Mouse (Mus musculus) heart, postnatal 10 days (tissue): Measurements from ENCODE around the gene Dusp28. TPM values are rescaled to one million over a fixed set of nuclear protein-coding genes. Genes with fewer than 3 reads are reported as not detected.

ENCODE experiments used
- DNase-seq, 2 experiments: peaks; one replicate each; pipeline ENCODE4 v3.0.0; 2021
- intact Hi-C: fragments of 180-260 bp; cut with DNase I; formaldehyde crosslinking; loops from one replicate; pipeline ENCODE4 v1.15.1; 2025
- total RNA-seq, 2 experiments: library from RNA; stranded (reverse); gene quantifications; 2 replicates each; pipeline ENCODE4 v1.2.3; 2021

Gene Dusp28
- 10 to 100 TPM; 11.5 to 12.8 TPM for total RNA-seq

- intact Hi-C loops: loop anchor here (2.0 kb wide), 1 partner anchor 208 kb away; no protein-coding TSS in a partner anchor
- peak; percentile 92 for DNase-seq
Measured at GRCm38 (mm10) chr1:92906779-92907631, at the start of gene Dusp28. Gene Dusp28, plus strand, starts transcription at chr1:92906981.

GRCm38 (mm10) chr1:92861503-92861902 is 45.3 kb upstream of the Dusp28 start:
- intact Hi-C loops: no loop called here
- no peak for DNase-seq

- DNase-seq: no peak
- intact Hi-C loops: no loop called here
Measured at GRCm38 (mm10) chr1:92863268-92863667, 43.5 kb upstream of the Dusp28 start.

- intact Hi-C loops: no loop called here
- DNase-seq: no peak
Measured at GRCm38 (mm10) chr1:92866170-92866569, 40.6 kb upstream of the Dusp28 start.

GRCm38 (mm10) chr1:92869985-92870384 is 36.8 kb upstream of the Dusp28 start:
- DNase-seq: no peak
- intact Hi-C loops: no loop called here

GRCm38 (mm10) chr1:92872666-92873065 is 34.1 kb upstream of the Dusp28 start:
- no peak for DNase-seq

GRCm38 (mm10) chr1:92874011-92874410 is 32.8 kb upstream of the Dusp28 start:
- intact Hi-C loops: no loop called here
- no peak for DNase-seq

More at GRCm38 (mm10) chr1:92872666-92873065, 34.1 kb upstream of the Dusp28 start:
- intact Hi-C loops: no loop called here

GRCm38 (mm10) chr1:92875360-92876111 is 31.2 kb upstream of the Dusp28 start:
- DNase-seq: no peak
- intact Hi-C loops: no loop called here

- intact Hi-C loops: no loop called here
- no peak for DNase-seq
Measured at GRCm38 (mm10) chr1:92877431-92877978, 29.3 kb upstream of the Dusp28 start.

- intact Hi-C loops: no loop called here
- no peak for DNase-seq
Measured at GRCm38 (mm10) chr1:92878066-92878741, 28.6 kb upstream of the Dusp28 start.

- DNase-seq: no peak
- intact Hi-C loops: no loop called here
Measured at GRCm38 (mm10) chr1:92879266-92879665, 27.5 kb upstream of the Dusp28 start.

- intact Hi-C loops: no loop called here
- no peak for DNase-seq
Measured at GRCm38 (mm10) chr1:92880101-92880500, 26.7 kb upstream of the Dusp28 start.

- intact Hi-C loops: no loop called here
Measured at GRCm38 (mm10) chr1:92881982-92882381, 24.8 kb upstream of the Dusp28 start.

GRCm38 (mm10) chr1:92888901-92889655 is 17.7 kb upstream of the Dusp28 start:
- intact Hi-C loops: no loop called here
- DNase-seq: no peak

More at GRCm38 (mm10) chr1:92881982-92882381, 24.8 kb upstream of the Dusp28 start:
- no peak for DNase-seq

GRCm38 (mm10) chr1:92892791-92893190 is 14.0 kb upstream of the Dusp28 start:
- intact Hi-C loops: no loop called here
- DNase-seq: no peak

- intact Hi-C loops: no loop called here
- DNase-seq: no peak
Measured at GRCm38 (mm10) chr1:92893896-92894295, 12.9 kb upstream of the Dusp28 start.

GRCm38 (mm10) chr1:92895089-92895488 is 11.7 kb upstream of the Dusp28 start:
- peak; percentile 80 to 85 for DNase-seq
- intact Hi-C loops: loop anchor here (5.0 kb wide), 2 partner anchors 53 to 248 kb away; partner anchors contain the start of gene Otos

- peak; percentile 61 to 65 for DNase-seq
- intact Hi-C loops: no loop called here
Measured at GRCm38 (mm10) chr1:92902786-92903185, 4.0 kb upstream of the Dusp28 start, which contains the start of gene Ankmy1. Gene Ankmy1, minus strand, starts transcription at chr1:92902906.

GRCm38 (mm10) chr1:92903627-92904026 is 3.2 kb upstream of the Dusp28 start:
- intact Hi-C loops: no loop called here
- no peak for DNase-seq
